Mouse (Mus musculus): ENCODE measurements at regions not wholly inside any gene's neighbourhood (a gene's known extent, or its start where the extent isn't known, plus 50 kb on each side); places are given as distances from the start of the nearest gene placed in this dataset.

DNA sequence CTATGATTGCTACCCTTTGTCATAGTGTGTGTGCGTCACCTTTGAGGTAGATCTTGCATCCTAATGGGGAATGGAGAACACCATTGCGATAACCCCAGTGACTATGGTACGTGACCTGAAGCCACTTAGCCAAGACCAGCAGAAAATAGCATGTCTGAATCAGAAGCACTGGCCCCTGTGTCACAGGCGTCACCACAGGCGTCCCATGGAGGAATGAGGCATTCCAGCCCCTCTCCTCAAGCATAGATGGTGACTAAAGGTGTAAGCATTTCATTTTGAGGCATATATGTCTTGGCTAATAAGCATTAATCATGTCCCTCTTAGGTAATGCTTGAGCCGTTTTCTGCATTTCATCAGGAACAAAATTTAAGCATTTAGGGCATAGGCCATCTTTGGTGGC lies 82.1 kb upstream of the Cd93 start:
- WGBS = 89% methylated on average over 6 of the region's 6 CpGs
- no peak overlapping the region for H3K4me3 ChIP-seq (ENCODE audit: low read length)
- no peak overlapping the region for H3K4me2 ChIP-seq (ENCODE audit: low read depth, low read length)
- H3K36me3 ChIP-seq (ENCODE audit: insufficient read depth, low read length) = no peaks in the 10 kb centered on the region
- H3K9me3 ChIP-seq (ENCODE audit: low read length) = no peaks in the 10 kb centered on the region
- no peak for DNase-seq (ENCODE audit: low spot score)
- TF ChIP-seq CTCF (IDR thresholded peaks at IDR 0.05; ENCODE audit: low read depth) = no peak
- no peak overlapping the region for H3K9ac ChIP-seq (replicated peaks; ENCODE audit: low read length)
- ATAC-seq = no peak
- H3K27me3 ChIP-seq (ENCODE audit: insufficient read depth, low read length) = no peaks in the 10 kb centered on the region
- H3K27ac ChIP-seq = no peak overlapping the region
- H3K4me1 ChIP-seq (ENCODE audit: insufficient read depth, low read length) = no peaks in the 10 kb centered on the region

DNA sequence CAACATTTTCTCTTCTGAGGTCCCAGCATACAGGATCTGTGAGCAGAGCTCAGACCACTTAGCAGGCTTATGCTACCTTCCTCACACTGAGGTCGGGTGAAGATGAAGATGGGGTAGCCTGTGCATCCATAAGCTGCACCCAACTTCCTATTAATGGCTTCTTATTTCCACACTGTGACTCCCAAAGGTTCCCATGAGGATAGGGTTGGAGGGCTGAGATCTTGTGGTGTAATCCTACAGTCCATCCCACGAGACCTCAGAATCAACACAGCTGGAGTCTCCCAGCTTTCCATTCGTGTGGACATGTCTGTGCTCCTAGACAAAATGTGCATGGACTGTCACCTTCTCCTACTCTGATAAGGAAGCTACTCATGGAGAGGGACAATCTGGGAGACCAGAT lies 80.0 kb upstream of the Cd93 start:
- ATAC-seq (no peak), DNase-seq (ENCODE audit: low spot score) (no peak)
- no peaks in the 10 kb centered on the region for H3K9me3 ChIP-seq (ENCODE audit: low read length)
- TF ChIP-seq CTCF (IDR thresholded peaks at IDR 0.05; ENCODE audit: low read depth) = no peak
- H3K4me2 ChIP-seq (ENCODE audit: low read depth, low read length) = no peak overlapping the region
- no peaks in the 10 kb centered on the region for H3K4me1 ChIP-seq (ENCODE audit: insufficient read depth, low read length)
- H3K27me3 ChIP-seq (ENCODE audit: insufficient read depth, low read length) = no peaks in the 10 kb centered on the region
- no peak overlapping the region for H3K27ac ChIP-seq
- H3K36me3 ChIP-seq (ENCODE audit: insufficient read depth, low read length) = no peaks in the 10 kb centered on the region
- H3K4me3 ChIP-seq (ENCODE audit: low read length) = no peak overlapping the region
- 77% methylated on average over 3 of the region's 3 CpGs for WGBS
- no peak overlapping the region for H3K9ac ChIP-seq (replicated peaks; ENCODE audit: low read length)

DNA sequence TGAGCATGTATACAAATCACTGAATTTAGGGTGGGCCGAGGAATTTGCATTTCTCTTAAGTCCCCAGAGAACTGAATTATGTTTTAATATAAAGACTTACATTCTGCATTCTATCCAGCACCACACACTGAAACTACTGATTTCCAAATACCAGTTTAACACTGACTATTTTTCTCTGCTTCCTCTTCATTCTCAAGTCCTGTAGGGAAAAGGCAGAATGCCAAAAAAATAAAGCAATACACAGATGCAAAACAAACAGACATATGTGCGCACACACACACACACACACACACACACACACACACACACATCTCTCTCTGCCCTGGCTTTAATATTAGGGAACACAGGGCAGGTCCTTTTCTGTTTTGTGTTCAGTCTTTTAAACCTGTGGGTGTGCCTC lies 79.6 kb upstream of the Cd93 start:
- Histone ChIP-seq H3K9me3 (ENCODE audit: low read length) (no peaks in the 10 kb centered on the region), H3K4me3 (ENCODE audit: low read length) (no peak overlapping the region), H3K9ac (replicated peaks; ENCODE audit: low read length) (no peak overlapping the region), H3K27me3 (ENCODE audit: insufficient read depth, low read length) (no peaks in the 10 kb centered on the region), H3K4me2 (ENCODE audit: low read depth, low read length) (no peak overlapping the region), H3K4me1 (ENCODE audit: insufficient read depth, low read length) (no peaks in the 10 kb centered on the region), H3K27ac (no peak overlapping the region), H3K36me3 (ENCODE audit: insufficient read depth, low read length) (no peaks in the 10 kb centered on the region)
- no peak for DNase-seq (ENCODE audit: low spot score)
- 90% methylated on average over 2 of the region's 2 CpGs for WGBS
- ATAC-seq = no peak
- TF ChIP-seq CTCF (IDR thresholded peaks at IDR 0.05; ENCODE audit: low read depth) = no peak

DNA sequence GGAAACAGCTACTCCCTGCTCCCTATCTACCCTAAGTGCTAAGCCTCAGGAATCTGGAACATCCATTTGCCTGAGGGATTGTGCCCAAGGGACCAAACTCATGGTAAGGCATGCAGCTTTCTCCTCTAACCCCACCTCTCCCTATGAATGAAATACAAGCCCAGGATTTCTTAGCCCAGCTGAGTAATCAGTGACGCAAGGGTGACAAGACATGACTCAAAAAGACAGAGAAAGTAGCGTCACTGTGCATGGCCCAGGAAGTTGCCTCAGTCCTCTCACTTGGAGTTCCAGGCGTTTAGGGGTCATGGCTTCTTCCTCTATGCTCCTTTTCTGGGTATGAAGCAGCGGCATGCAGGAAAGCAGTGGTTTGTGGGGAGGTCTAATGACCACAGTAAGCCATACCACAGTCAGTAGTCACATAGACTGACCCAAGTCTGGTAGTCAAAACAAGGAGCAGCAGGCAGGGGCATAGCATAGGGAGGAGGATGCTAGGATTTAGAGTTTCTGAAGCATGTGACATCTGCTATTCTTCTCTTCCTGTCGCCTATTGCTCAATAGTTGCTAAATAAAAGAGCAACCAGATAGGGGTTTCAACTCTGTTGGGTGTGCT lies 78.7 kb upstream of the Cd93 start:
- H3K27me3 ChIP-seq (ENCODE audit: insufficient read depth, low read length) = no peaks in the 10 kb centered on the region
- ATAC-seq = no peak
- no peaks in the 10 kb centered on the region for H3K4me1 ChIP-seq (ENCODE audit: insufficient read depth, low read length)
- 75% methylated on average over 5 of the region's 5 CpGs for WGBS
- no peaks in the 10 kb centered on the region for H3K36me3 ChIP-seq (ENCODE audit: insufficient read depth, low read length)
- H3K27ac ChIP-seq = no peak overlapping the region
- H3K4me3 ChIP-seq (ENCODE audit: low read length) = no peak overlapping the region
- no peak overlapping the region for H3K9ac ChIP-seq (replicated peaks; ENCODE audit: low read length)
- DNase-seq (ENCODE audit: low spot score) = no peak
- TF ChIP-seq CTCF (IDR thresholded peaks at IDR 0.05; ENCODE audit: low read depth) = no peak
- H3K9me3 ChIP-seq (ENCODE audit: low read length) = no peaks in the 10 kb centered on the region
- no peak overlapping the region for H3K4me2 ChIP-seq (ENCODE audit: low read depth, low read length)

DNA sequence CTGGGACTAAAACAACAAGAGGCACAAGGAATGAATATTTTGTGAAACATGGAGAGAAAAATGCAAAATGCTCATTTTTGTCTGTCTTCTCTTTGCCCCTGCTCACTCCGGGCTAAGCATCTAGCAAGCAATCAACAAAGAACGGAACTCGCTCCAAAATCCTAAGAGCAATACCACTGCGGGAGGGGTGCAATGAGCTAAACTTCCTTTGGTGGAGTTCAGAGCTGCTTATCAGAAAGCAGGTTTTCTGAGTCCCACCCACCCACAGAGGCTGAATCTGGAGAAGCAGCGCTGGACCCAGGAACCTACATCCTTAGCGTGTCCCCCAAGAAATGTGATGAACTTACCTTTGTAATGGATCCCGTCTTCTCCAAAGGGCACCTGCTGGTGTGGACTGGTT lies 76.9 kb upstream of the Cd93 start:
- DNase-seq (ENCODE audit: low spot score) = no peak
- no peaks in the 10 kb centered on the region for H3K4me1 ChIP-seq (ENCODE audit: insufficient read depth, low read length)
- H3K27ac ChIP-seq = no peak overlapping the region
- no peak overlapping the region for H3K4me2 ChIP-seq (ENCODE audit: low read depth, low read length)
- TF ChIP-seq CTCF (IDR thresholded peaks at IDR 0.05; ENCODE audit: low read depth) = no peak
- 83% methylated on average over 7 of the region's 7 CpGs for WGBS
- H3K9me3 ChIP-seq (ENCODE audit: low read length) = no peaks in the 10 kb centered on the region
- H3K36me3 ChIP-seq (ENCODE audit: insufficient read depth, low read length) = no peaks in the 10 kb centered on the region
- H3K27me3 ChIP-seq (ENCODE audit: insufficient read depth, low read length) = no peaks in the 10 kb centered on the region
- no peak overlapping the region for H3K4me3 ChIP-seq (ENCODE audit: low read length)
- no peak overlapping the region for H3K9ac ChIP-seq (replicated peaks; ENCODE audit: low read length)
- no peak for ATAC-seq

DNA sequence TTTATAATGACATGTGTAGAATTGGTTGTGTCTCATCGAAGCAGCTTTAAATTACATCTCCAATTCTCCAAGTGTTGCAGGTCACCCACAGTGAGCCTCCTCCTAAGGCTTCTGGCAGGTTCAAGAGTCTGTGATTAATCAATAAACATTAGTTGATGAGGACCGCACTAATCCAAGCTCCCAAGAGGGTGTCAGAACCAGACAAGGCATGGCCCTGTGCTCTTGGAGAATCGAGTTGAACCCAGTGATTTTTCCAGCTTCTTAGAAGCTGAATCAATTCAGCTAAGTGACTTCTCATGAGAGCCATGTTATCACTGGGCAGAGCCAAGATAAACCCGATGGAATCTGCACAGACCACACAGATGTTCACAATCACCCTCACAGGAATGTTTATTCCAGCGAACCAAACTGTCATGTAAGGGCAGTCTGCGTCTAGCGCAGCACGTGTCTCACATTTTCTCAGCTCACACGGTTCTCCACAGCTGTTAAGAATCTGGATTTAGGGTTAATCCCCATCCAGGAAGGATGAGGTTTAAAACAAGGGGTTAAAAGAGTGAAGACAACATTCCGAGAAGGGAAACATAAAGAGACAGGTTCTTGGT lies 76.4 kb upstream of the Cd93 start:
- H3K9ac ChIP-seq (replicated peaks; ENCODE audit: low read length) = no peak overlapping the region
- no peaks in the 10 kb centered on the region for H3K27me3 ChIP-seq (ENCODE audit: insufficient read depth, low read length)
- H3K36me3 ChIP-seq (ENCODE audit: insufficient read depth, low read length) = no peaks in the 10 kb centered on the region
- no peak overlapping the region for H3K27ac ChIP-seq
- no peak overlapping the region for H3K4me3 ChIP-seq (ENCODE audit: low read length)
- no peaks in the 10 kb centered on the region for H3K4me1 ChIP-seq (ENCODE audit: insufficient read depth, low read length)
- no peaks in the 10 kb centered on the region for H3K9me3 ChIP-seq (ENCODE audit: low read length)
- 62% methylated on average over 10 of the region's 10 CpGs for WGBS
- no peak for TF ChIP-seq CTCF (IDR thresholded peaks at IDR 0.05; ENCODE audit: low read depth)
- ATAC-seq (no peak), DNase-seq (ENCODE audit: low spot score) (no peak)
- H3K4me2 ChIP-seq (ENCODE audit: low read depth, low read length) = no peak overlapping the region

DNA sequence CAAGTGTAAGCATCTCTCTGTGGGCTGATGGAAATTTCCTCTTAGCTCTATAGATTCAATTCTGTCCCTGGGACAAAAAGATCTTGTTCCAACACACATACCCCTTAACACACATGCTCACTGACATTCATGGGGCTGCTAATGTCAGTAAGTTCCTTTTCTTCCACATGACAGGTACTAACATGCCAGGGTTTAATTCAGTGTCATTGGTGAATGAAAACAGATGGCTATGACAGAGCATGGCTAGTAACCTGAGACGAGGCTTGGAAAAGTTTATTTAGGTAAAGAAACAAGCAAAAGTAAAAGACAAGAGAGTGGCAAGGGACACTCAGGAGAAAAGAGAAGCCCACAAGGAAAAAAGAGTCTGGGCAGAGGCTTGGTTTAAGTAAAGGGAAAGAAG lies 74.5 kb upstream of the Cd93 start:
- Histone ChIP-seq H3K27ac (no peak overlapping the region), H3K9me3 (ENCODE audit: low read length) (no peaks in the 10 kb centered on the region), H3K4me3 (ENCODE audit: low read length) (no peak overlapping the region), H3K36me3 (ENCODE audit: insufficient read depth, low read length) (no peaks in the 10 kb centered on the region), H3K4me1 (ENCODE audit: insufficient read depth, low read length) (no peaks in the 10 kb centered on the region), H3K9ac (replicated peaks; ENCODE audit: low read length) (no peak overlapping the region), H3K27me3 (ENCODE audit: insufficient read depth, low read length) (no peaks in the 10 kb centered on the region), H3K4me2 (ENCODE audit: low read depth, low read length) (no peak overlapping the region)
- TF ChIP-seq CTCF (IDR thresholded peaks at IDR 0.05; ENCODE audit: low read depth) = no peak
- WGBS = 67% methylated on average over 1 of the region's 1 CpGs
- ATAC-seq (no peak), DNase-seq (ENCODE audit: low spot score) (no peak)
